Mouse (Mus musculus) lung, embryonic 14.5 days (tissue): ENCODE measurements at regions not wholly inside any gene's neighbourhood (a gene's known extent, or its start where the extent isn't known, plus 50 kb on each side); places are given as distances from the start of the nearest gene placed in this dataset.

Source experiments
- ATAC-seq: fragments of 200-750 bp; cut with Nextera tagmentation; 2 replicates; pipeline ENCODE4 v1.8.0; 2017; ENCODE audit warnings: mild to moderate bottlenecking, moderate TSS enrichment, moderate library complexity; ENCODE audit not compliant: insufficient read depth
- DNase-seq: peaks from one replicate; pipeline ENCODE4 v3.0.0-alpha.2; 2015
- H3K27ac ChIP-seq: fragments of 300-500 bp; sonication (generic); 2 replicates; pipeline ENCODE4 v1.5.1; 2014; ENCODE audit warnings: low read depth, mild to moderate bottlenecking, moderate library complexity
- H3K27me3 ChIP-seq: fragments of 300-500 bp; sonication (generic); 2 replicates; pipeline ENCODE4 v1.6.1; 2014; ENCODE audit warnings: low read length, control low read depth; ENCODE audit not compliant: insufficient read depth
- H3K36me3 ChIP-seq: fragments of 300-500 bp; sonication (generic); 2 replicates; pipeline ENCODE4 v1.6.1; 2014; ENCODE audit warnings: control low read depth; ENCODE audit not compliant: insufficient read depth
- H3K4me1 ChIP-seq: fragments of 300-500 bp; sonication (generic); 2 replicates; pipeline ENCODE4 v1.6.1; 2014; ENCODE audit warnings: antibody characterized with exemption, control low read depth; ENCODE audit not compliant: insufficient read depth
- H3K4me2 ChIP-seq: fragments of 300-500 bp; sonication (generic); 2 replicates; pipeline ENCODE4 v1.6.1; 2014; ENCODE audit warnings: mild to moderate bottlenecking
- H3K4me3 ChIP-seq: fragments of 300-500 bp; sonication (generic); 2 replicates; pipeline ENCODE4 v1.5.1; 2014; ENCODE audit warnings: low read depth, low read length
- H3K9ac ChIP-seq: fragments of 300-500 bp; sonication (generic); 2 replicates; pipeline ENCODE4 v1.6.1; 2014
- H3K9me3 ChIP-seq: fragments of 300-500 bp; sonication (generic); 2 replicates; pipeline ENCODE4 v1.6.1; 2016; ENCODE audit warnings: low read depth, low read length, control low read depth
- CTCF ChIP-seq: IDR thresholded peaks from 2 replicates; pipeline ENCODE4 v1.5.1; 2016; ENCODE audit warnings: antibody characterized with exemption, low read depth
- WGBS: fragments of 180-500 bp; shearing (Covaris S2); extraction: QIAGEN DNeasy Blood & Tissue Kit; methylation state at CpG from one replicate; pipeline ENCODE4 v1.1.7; 2014; 5-methylcytosine and 5-hydroxymethylcytosine counted together

DNA sequence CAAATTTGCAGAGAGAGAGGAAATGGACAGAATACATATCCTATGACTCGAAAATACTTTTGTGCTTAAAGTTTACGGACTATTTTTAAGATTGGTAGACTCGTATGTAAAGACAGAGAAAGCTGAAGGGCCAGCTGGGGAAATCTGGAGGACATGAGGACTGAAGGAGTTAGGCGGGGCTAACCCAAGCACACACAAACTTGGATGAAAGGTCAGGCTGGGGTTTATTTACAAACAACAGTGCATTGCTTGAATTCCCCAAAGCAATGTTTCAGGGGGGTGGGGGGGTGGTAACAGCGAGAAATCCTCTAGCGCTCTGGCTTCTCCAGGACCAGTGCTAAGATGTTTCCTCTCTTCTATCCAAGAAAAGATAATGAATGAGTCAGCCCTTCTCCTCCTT lies 68.3 kb downstream of the Ptger2 start:
- Histone ChIP-seq H3K4me3 (no peak overlapping the region), H3K4me2 (no peak overlapping the region), H3K27me3 (no peaks in the 10 kb centered on the region), H3K9me3 (no peaks in the 10 kb centered on the region), H3K9ac (no peak overlapping the region), H3K36me3 (no peaks in the 10 kb centered on the region), H3K4me1 (no peaks in the 10 kb centered on the region), H3K27ac (no peak overlapping the region)
- no peak for TF ChIP-seq CTCF
- 52% methylated on average over 6 of the region's 6 CpGs for WGBS
- peak; percentile 58 for DNase-seq
- ATAC-seq, result no peak

DNA sequence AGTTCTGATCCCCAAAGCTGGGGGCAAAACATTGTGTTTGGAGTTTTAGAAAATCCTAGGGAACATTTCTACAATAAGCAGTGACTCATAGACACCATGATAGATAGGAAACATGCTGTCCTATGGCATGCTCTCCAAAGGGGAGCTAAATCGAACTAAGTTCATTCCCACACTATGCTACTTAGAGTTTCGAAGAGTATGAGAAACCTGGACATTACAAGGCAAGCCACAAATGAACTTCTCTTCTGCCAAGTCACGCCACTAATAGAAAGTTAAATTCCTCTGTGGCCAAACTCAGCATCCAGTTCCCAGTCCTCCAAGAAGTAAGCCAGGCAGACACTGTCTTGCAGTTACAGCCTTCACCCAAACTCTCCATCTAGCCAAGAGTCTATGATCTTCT lies 73.7 kb downstream of the Ptger2 start:
- Histone ChIP-seq H3K9me3 (no peaks in the 10 kb centered on the region), H3K27me3 (no peaks in the 10 kb centered on the region), H3K9ac (no peak overlapping the region), H3K36me3 (no peaks in the 10 kb centered on the region), H3K4me3 (no peak overlapping the region), H3K27ac (no peak overlapping the region), H3K4me2 (no peak overlapping the region), H3K4me1 (no peaks in the 10 kb centered on the region)
- ATAC-seq, result no peak
- no peak for DNase-seq
- TF ChIP-seq CTCF, result no peak
- WGBS, result 86% methylated on average over 3 of the region's 3 CpGs

DNA sequence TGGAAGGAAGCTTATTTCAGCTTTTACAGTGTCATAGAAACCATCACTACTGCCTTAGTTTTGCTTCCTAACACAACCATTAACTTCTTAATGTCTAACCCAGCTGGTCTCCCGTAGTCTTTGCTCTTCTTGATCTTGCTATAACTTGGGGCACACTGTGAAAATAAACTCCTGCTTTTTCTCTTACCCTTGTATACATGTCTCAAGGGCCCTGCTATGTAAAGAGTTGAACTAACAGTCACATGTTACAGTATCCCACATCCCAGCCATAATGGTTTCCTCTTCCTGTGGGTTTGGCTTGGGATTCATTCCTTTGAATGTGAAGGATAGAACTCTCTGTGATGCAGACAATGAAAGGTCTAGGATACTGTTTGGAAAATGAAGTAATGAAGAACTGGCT lies 76.5 kb downstream of the Ptger2 start:
- Histone ChIP-seq H3K9ac (no peak overlapping the region), H3K4me2 (no peak overlapping the region), H3K27ac (no peak overlapping the region), H3K27me3 (no peaks in the 10 kb centered on the region), H3K4me1 (no peaks in the 10 kb centered on the region), H3K9me3 (no peaks in the 10 kb centered on the region), H3K36me3 (no peaks in the 10 kb centered on the region), H3K4me3 (no peak overlapping the region)
- DNase-seq, result no peak
- no peak for ATAC-seq
- 56% methylated on average over 1 of the region's 1 CpGs for WGBS
- no peak for TF ChIP-seq CTCF

DNA sequence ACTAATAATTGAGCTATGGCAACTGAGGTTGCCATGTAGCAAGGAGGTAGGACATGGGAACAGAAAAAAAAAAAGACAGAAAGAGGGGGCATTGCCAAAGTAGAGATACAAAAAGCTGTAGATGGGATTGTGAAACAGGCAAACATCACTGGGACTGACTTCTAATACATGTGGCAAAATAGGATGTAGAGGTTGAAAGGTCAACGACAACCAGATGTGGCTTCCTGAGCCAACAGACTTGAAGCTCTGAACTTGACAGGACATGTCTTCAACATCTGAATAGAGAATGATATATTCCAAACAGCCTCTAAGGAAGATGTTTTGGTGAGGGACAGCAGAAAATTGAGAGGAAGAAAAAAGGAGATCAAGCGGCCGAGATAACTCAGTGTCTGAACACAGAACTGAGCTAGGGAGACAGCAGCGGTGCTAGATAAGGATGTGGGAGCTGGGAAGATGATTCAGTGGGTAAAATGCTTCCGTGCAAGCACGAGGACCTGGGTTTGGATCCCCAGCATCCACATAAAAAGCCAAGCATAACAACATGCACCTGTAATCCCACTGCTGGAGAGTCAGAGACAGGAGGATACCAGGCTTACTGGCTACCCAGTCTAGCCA lies 81.7 kb downstream of the Ptger2 start:
- no peak overlapping the region for H3K4me2 ChIP-seq
- peak; percentile 83 for DNase-seq

DNA sequence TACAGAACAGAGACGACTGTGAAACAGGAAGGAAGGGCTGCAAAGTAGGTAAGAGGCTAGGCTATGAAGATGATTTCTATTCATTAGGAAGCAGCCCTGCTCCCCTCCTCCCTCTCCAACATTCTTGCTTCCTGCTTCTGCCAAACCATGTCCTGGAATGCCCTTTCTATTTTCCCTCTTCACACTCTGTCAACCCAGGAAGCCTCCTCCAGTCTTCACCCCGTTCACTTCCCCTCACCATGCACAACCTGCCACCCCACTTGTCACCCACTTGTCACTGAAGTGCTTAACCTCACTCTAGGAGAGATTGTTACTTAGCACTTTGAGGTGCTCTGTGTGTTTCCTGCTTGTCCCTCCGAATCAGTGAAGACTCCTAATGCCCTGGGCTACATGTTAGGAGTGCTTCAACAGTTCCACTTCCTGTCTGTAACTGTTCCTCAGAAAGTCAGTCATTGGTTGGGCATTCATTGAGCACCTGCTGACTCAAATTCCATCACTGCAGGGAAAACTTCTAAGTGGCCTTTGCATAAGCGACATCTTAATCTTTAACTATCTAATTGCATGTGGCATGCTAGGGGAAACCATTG lies 87.0 kb downstream of the Ptger2 start:
- Histone ChIP-seq H3K27ac (no peak overlapping the region), H3K4me3 (no peak overlapping the region), H3K36me3 (no peaks in the 10 kb centered on the region), H3K9me3 (no peaks in the 10 kb centered on the region), H3K4me2 (no peak overlapping the region), H3K4me1 (no peaks in the 10 kb centered on the region), H3K27me3 (no peaks in the 10 kb centered on the region), H3K9ac (no peak overlapping the region)
- peak; percentile 16 for DNase-seq
- no peak for TF ChIP-seq CTCF
- ATAC-seq, result peak; percentile 56; the same call in 1 of the 2 replicates
- 37% methylated on average over 4 of the region's 4 CpGs for WGBS

More for the DNA sequence above, 81.7 kb downstream of the Ptger2 start:
- TF ChIP-seq CTCF, result no peak
- WGBS, result 31% methylated on average over 6 of the region's 6 CpGs
- no peaks in the 10 kb centered on the region for H3K36me3 ChIP-seq
- peak; percentile 58 for ATAC-seq
- no peak overlapping the region for H3K4me3 ChIP-seq
- no peak overlapping the region for H3K9ac ChIP-seq
- no peaks in the 10 kb centered on the region for H3K4me1 ChIP-seq
- no peaks in the 10 kb centered on the region for H3K27me3 ChIP-seq
- H3K27ac ChIP-seq, result no peak overlapping the region
- H3K9me3 ChIP-seq, result no peaks in the 10 kb centered on the region

DNA sequence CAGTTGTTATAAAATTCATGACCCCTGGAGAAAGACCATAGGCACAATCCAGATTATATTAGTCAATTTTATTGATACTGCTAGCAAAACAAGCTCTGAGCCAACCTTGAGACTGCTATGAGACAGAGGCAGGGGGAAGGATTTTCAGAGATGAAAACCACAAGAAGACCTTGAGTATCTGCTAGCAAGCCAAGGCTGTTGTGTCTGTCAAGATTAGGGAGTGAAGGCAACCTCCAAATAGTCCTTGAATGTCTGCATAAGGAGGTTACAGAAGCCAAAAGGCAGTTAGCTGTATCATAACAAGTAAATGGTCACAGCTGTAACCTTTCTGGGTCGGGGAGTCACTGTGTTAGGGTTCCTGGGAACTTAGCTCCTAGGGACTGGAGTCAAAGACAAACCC lies 89.2 kb downstream of the Ptger2 start:
- WGBS, result 68% methylated on average over 1 of the region's 1 CpGs
- Histone ChIP-seq H3K4me1 (no peaks in the 10 kb centered on the region), H3K27me3 (no peaks in the 10 kb centered on the region), H3K36me3 (no peaks in the 10 kb centered on the region), H3K4me3 (no peak overlapping the region), H3K9ac (no peak overlapping the region), H3K9me3 (no peaks in the 10 kb centered on the region), H3K27ac (no peak overlapping the region), H3K4me2 (no peak overlapping the region)
- no peak for TF ChIP-seq CTCF
- ATAC-seq, result no peak
- DNase-seq, result no peak

DNA sequence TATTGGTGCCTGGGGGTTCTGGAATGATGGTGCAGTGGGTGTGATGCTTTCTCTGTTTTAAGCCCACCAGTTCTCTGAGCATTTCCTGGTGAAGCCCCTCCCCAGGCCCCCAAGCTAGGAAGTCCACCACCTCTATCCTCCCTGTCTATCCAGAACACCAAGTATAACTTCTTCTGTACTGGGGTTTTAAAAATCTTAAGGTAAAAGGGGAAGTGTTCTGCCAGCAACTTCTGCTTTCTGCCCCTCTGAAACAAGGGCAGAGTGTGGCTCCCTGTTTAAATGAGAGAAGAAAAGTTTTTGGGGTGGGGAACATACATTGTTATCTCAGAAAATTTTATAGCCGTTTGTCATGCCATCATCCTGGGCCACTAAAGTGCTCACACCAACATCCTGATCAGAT lies 91.8 kb downstream of the Ptger2 start:
- Histone ChIP-seq H3K4me2 (no peak overlapping the region), H3K27ac (no peak overlapping the region), H3K4me1 (no peaks in the 10 kb centered on the region; the same call in 1 of the 2 replicates), H3K27me3 (no peaks in the 10 kb centered on the region), H3K9ac (no peak overlapping the region), H3K9me3 (no peaks in the 10 kb centered on the region), H3K36me3 (no peaks in the 10 kb centered on the region), H3K4me3 (no peak overlapping the region)
- ATAC-seq (no peak), DNase-seq (no peak)
- no peak for TF ChIP-seq CTCF
- WGBS, result 75% methylated on average over 1 of the region's 1 CpGs
